Mouse (Mus musculus): ENCODE results near the gene Myh14. TPM values are rescaled to one million over a fixed set of nuclear protein-coding genes. Genes with fewer than 3 reads are reported as not detected.

Myh14 gene
- polyA plus RNA-seq, 2 experiments: 2.5 to 3.7 TPM

DNA sequence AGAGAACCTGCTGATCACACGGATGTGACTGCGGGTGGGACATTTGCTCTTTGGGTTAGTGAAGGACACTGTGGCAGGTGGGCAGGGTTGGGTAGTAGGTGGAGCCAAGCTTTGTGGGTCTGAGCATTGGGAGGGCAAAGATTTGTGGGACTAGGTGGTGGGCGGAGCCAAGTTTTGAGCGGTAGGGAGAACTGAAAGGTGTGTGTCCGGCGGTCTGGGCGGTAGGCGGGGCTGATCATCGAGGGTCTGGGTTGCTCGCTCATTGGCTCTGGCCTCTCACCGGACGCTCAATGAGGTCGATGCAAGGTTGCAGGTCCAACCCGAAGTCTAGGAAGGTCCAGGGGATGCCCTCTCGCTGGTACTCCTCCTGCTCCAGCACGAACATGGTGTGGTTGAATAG lies 32.0 kb downstream of the Myh14 start:
- DNase-seq (ENCODE audit: low spot score) (no peak), ATAC-seq (ENCODE audit: low FRiP score, low read depth) (no peak)
- 1% methylated on average over 14 of the region's 16 CpGs for WGBS
- no peak overlapping the region for H3K9ac ChIP-seq (ENCODE audit: low read depth, low read length, severe bottlenecking)
- peaks cover 38% of the 10 kb centered on the region for H3K27me3 ChIP-seq (ENCODE audit: control insufficient read depth, insufficient read depth, low read length)
- H3K4me1 ChIP-seq (ENCODE audit: control insufficient read depth, insufficient read depth, low read length): no peaks in the 10 kb centered on the region
- H3K27ac ChIP-seq (replicated peaks; ENCODE audit: low read depth, low read length): no peak overlapping the region
- no peaks in the 10 kb centered on the region for H3K9me3 ChIP-seq (ENCODE audit: control insufficient read depth, low read length)
- H3K4me3 ChIP-seq (replicated peaks; ENCODE audit: low read length): no peak overlapping the region
- no peak overlapping the region for H3K4me2 ChIP-seq (replicated peaks; ENCODE audit: low read depth, low read length, severe bottlenecking)
- H3K36me3 ChIP-seq (ENCODE audit: control insufficient read depth, insufficient read depth, low read length): no peaks in the 10 kb centered on the region
- TF ChIP-seq POLR2A (IDR thresholded peaks at IDR 0.05; ENCODE audit: borderline replicate concordance, extremely low read depth, insufficient read depth, insufficient read length): no peak

DNA sequence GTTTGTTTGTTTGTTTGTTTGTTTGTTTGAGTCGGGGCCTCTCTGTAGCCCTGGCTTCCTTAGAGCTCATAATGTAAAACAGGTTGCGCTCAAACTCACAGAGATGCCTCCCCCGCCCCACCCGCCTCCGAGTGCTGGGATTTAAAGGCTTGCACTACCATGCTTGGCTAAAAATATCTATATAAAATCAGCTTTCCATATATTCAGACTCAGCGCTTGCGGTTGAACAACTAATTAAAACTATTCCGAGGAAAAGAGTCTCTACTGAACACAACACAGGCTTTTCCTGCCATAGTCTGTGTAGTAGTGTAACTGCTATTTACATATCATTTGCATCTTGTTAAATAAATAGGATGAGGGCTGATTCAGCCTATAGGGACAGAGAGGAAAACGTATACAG lies 34.0 kb downstream of the Myh14 start:
- Histone ChIP-seq H3K4me3 (replicated peaks; ENCODE audit: low read length) (no peak overlapping the region), H3K9me3 (ENCODE audit: control insufficient read depth, low read length) (no peaks in the 10 kb centered on the region), H3K27me3 (ENCODE audit: control insufficient read depth, insufficient read depth, low read length) (peaks cover 33% of the 10 kb centered on the region), H3K4me2 (replicated peaks; ENCODE audit: low read depth, low read length, severe bottlenecking) (no peak overlapping the region), H3K4me1 (ENCODE audit: control insufficient read depth, insufficient read depth, low read length) (no peaks in the 10 kb centered on the region), H3K27ac (replicated peaks; ENCODE audit: low read depth, low read length) (no peak overlapping the region), H3K36me3 (ENCODE audit: control insufficient read depth, insufficient read depth, low read length) (no peaks in the 10 kb centered on the region), H3K9ac (ENCODE audit: low read depth, low read length, severe bottlenecking) (no peak overlapping the region)
- no peak for TF ChIP-seq POLR2A (IDR thresholded peaks at IDR 0.05; ENCODE audit: borderline replicate concordance, extremely low read depth, insufficient read depth, insufficient read length)
- DNase-seq (ENCODE audit: low spot score) (no peak), ATAC-seq (ENCODE audit: low FRiP score, low read depth) (no peak)
- 74% methylated on average over 9 of the region's 9 CpGs for WGBS

- Histone ChIP-seq H3K9me3 (ENCODE audit: control insufficient read depth, low read length) (no peaks in the 10 kb centered on the region), H3K4me3 (replicated peaks; ENCODE audit: low read length) (no peak overlapping the region), H3K4me1 (ENCODE audit: control insufficient read depth, insufficient read depth, low read length) (no peaks in the 10 kb centered on the region), H3K36me3 (ENCODE audit: control insufficient read depth, insufficient read depth, low read length) (no peaks in the 10 kb centered on the region), H3K4me2 (replicated peaks; ENCODE audit: low read depth, low read length, severe bottlenecking) (no peak overlapping the region), H3K9ac (ENCODE audit: low read depth, low read length, severe bottlenecking) (no peak overlapping the region), H3K27ac (replicated peaks; ENCODE audit: low read depth, low read length) (no peak overlapping the region), H3K27me3 (ENCODE audit: control insufficient read depth, insufficient read depth, low read length) (peaks cover 4% of the 10 kb centered on the region; the same call in 1 of the 2 replicates)
- no peak for TF ChIP-seq POLR2A (IDR thresholded peaks at IDR 0.05; ENCODE audit: borderline replicate concordance, extremely low read depth, insufficient read depth, insufficient read length)
- 11% methylated on average over 15 of the region's 15 CpGs for WGBS
- ATAC-seq (ENCODE audit: low FRiP score, low read depth): no peak
- no peak for DNase-seq (ENCODE audit: low spot score)
Measured at GRCm38 (mm10) chr7:44633407-44633806, 37.2 kb downstream of the Myh14 start.

DNA sequence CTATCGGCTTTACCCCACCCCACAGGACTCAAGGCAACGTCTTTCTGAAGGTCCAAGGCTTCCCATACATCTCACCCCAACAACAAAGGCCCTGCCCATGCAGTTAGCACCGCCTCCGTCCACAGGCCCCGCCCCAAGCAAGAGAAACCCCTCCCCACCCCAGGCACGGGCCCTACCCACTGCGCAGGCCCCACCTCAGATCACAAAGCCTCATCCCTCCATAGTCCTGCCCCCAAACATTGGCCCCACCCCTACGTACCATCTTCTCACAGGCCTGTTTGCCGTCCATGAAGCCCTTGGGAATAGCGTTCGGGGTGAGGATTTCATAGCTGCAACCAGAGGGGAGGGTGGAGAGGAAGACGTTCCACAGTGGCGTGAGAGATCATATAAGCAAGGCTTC lies 38.0 kb downstream of the Myh14 start:
- Histone ChIP-seq H3K4me3 (replicated peaks; ENCODE audit: low read length) (no peak overlapping the region), H3K27ac (replicated peaks; ENCODE audit: low read depth, low read length) (no peak overlapping the region), H3K4me2 (replicated peaks; ENCODE audit: low read depth, low read length, severe bottlenecking) (no peak overlapping the region), H3K36me3 (ENCODE audit: control insufficient read depth, insufficient read depth, low read length) (no peaks in the 10 kb centered on the region), H3K4me1 (ENCODE audit: control insufficient read depth, insufficient read depth, low read length) (no peaks in the 10 kb centered on the region), H3K9ac (ENCODE audit: low read depth, low read length, severe bottlenecking) (no peak overlapping the region), H3K27me3 (ENCODE audit: control insufficient read depth, insufficient read depth, low read length) (no peaks in the 10 kb centered on the region), H3K9me3 (ENCODE audit: control insufficient read depth, low read length) (no peaks in the 10 kb centered on the region)
- WGBS: 27% methylated on average over 12 of the region's 13 CpGs
- DNase-seq (ENCODE audit: low spot score): no peak
- no peak for ATAC-seq (ENCODE audit: low FRiP score, low read depth)
- TF ChIP-seq POLR2A (IDR thresholded peaks at IDR 0.05; ENCODE audit: borderline replicate concordance, extremely low read depth, insufficient read depth, insufficient read length): no peak

DNA sequence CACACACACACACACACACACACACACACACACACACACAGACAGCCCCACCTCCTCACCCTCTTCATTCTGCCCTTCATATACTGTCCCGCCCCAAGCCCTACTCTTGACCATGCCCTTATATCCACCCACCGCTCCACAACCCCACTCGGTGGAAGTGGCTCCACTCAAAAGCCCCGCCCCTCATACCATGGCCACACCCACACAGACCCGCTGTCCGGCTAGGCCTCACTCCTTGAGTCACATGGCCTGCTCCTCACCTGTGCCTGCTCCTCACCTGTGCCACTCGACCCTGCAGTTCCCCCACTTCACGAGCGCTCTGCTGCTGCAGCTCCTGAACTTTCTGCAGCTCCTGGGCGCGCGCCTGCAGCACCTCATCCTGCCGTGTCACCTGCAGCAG lies 40.2 kb downstream of the Myh14 start:
- 80% methylated on average over 13 of the region's 13 CpGs for WGBS
- no peak for ATAC-seq (ENCODE audit: low FRiP score, low read depth)

More for the DNA sequence above, 40.2 kb downstream of the Myh14 start:
- Histone ChIP-seq H3K9ac (ENCODE audit: low read depth, low read length, severe bottlenecking) (no peak overlapping the region), H3K27ac (replicated peaks; ENCODE audit: low read depth, low read length) (no peak overlapping the region), H3K4me1 (ENCODE audit: control insufficient read depth, insufficient read depth, low read length) (no peaks in the 10 kb centered on the region), H3K9me3 (ENCODE audit: control insufficient read depth, low read length) (no peaks in the 10 kb centered on the region), H3K36me3 (ENCODE audit: control insufficient read depth, insufficient read depth, low read length) (no peaks in the 10 kb centered on the region), H3K4me2 (replicated peaks; ENCODE audit: low read depth, low read length, severe bottlenecking) (no peak overlapping the region), H3K4me3 (replicated peaks; ENCODE audit: low read length) (no peak overlapping the region), H3K27me3 (ENCODE audit: control insufficient read depth, insufficient read depth, low read length) (no peaks in the 10 kb centered on the region)
- TF ChIP-seq POLR2A (IDR thresholded peaks at IDR 0.05; ENCODE audit: borderline replicate concordance, extremely low read depth, insufficient read depth, insufficient read length): no peak
- no peak for DNase-seq (ENCODE audit: low spot score)

Measured in limb, embryonic 14.5 days (tissue).